Mouse (Mus musculus): Measurements from ENCODE around the gene Atp8b5. TPM values are rescaled to one million over a fixed set of nuclear protein-coding genes. Genes with fewer than 3 reads are reported as not detected.

Gene Atp8b5
- polyA plus RNA-seq, 1 experiment = 1.4 TPM

GRCm38 (mm10) chr4:43418450-43418849 is 151.5 kb downstream of the Atp8b5 start:
- Histone ChIP-seq H3K27ac (ENCODE audit: insufficient read depth, low read length) (no peak overlapping the region), H3K4me3 (replicated peaks; ENCODE audit: insufficient read depth, low read depth, low read length) (no peak overlapping the region), H3K4me1 (ENCODE audit: control insufficient read depth, insufficient read depth, low read length) (no peaks in the 10 kb centered on the region), H3K27me3 (ENCODE audit: control insufficient read depth, insufficient read depth, low read length) (no peaks in the 10 kb centered on the region)
- WGBS = 64% methylated on average over 4 of the region's 4 CpGs
- TF ChIP-seq CTCF (IDR thresholded peaks at IDR 0.05; ENCODE audit: borderline replicate concordance, insufficient read depth, low read depth, low read length) (no peak), POLR2A (IDR thresholded peaks at IDR 0.05; ENCODE audit: borderline replicate concordance, insufficient read depth, low read length) (no peak)
- DNase-seq = no peak

- TF ChIP-seq POLR2A (IDR thresholded peaks at IDR 0.05; ENCODE audit: borderline replicate concordance, insufficient read depth, low read length) = no peak
- no peak for TF ChIP-seq CTCF (IDR thresholded peaks at IDR 0.05; ENCODE audit: borderline replicate concordance, insufficient read depth, low read depth, low read length)
- H3K27me3 ChIP-seq (ENCODE audit: control insufficient read depth, insufficient read depth, low read length) = no peaks in the 10 kb centered on the region
- no peak for DNase-seq
- H3K4me3 ChIP-seq (replicated peaks; ENCODE audit: insufficient read depth, low read depth, low read length) = no peak overlapping the region
- no peak overlapping the region for H3K27ac ChIP-seq (ENCODE audit: insufficient read depth, low read length)
- H3K4me1 ChIP-seq (ENCODE audit: control insufficient read depth, insufficient read depth, low read length) = no peaks in the 10 kb centered on the region
- 41% methylated on average over 15 of the region's 15 CpGs for whole genome bisulfite sequencing
Observed at GRCm38 (mm10) chr4:43418973-43419656, 152.2 kb downstream of the Atp8b5 start.

DNA sequence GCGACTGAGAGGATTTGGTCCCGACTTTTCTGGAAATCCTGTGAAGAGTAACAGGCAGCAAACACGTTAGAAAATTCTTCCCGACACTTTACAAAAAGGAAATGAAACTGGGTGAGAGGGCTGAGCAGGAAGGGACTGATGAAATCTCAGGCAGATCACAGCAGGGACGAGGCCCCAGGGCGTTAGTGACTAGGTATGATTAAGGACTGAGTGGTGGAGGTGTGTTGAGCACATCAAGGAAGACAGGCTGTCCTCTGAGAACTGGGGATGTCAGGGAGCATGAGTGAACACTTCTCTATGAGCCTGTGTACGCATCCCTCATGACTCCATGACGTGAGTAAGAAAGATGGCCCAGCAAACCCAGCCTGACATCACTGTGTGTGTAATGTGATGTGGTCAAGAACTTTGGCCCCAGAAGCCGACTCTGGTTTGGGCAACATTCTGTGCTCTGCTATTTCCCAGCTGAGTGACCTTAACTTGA is 152.9 kb downstream of the Atp8b5 start:
- H3K4me1 ChIP-seq (ENCODE audit: control insufficient read depth, insufficient read depth, low read length) = no peaks in the 10 kb centered on the region
- no peak overlapping the region for H3K27ac ChIP-seq (ENCODE audit: insufficient read depth, low read length)
- 74% methylated on average over 9 of the region's 9 CpGs for WGBS
- TF ChIP-seq CTCF (IDR thresholded peaks at IDR 0.05; ENCODE audit: borderline replicate concordance, insufficient read depth, low read depth, low read length) (no peak), POLR2A (IDR thresholded peaks at IDR 0.05; ENCODE audit: borderline replicate concordance, insufficient read depth, low read length) (no peak)
- no peak for DNase-seq
- no peak overlapping the region for H3K4me3 ChIP-seq (replicated peaks; ENCODE audit: insufficient read depth, low read depth, low read length)
- H3K27me3 ChIP-seq (ENCODE audit: control insufficient read depth, insufficient read depth, low read length) = no peaks in the 10 kb centered on the region

DNA sequence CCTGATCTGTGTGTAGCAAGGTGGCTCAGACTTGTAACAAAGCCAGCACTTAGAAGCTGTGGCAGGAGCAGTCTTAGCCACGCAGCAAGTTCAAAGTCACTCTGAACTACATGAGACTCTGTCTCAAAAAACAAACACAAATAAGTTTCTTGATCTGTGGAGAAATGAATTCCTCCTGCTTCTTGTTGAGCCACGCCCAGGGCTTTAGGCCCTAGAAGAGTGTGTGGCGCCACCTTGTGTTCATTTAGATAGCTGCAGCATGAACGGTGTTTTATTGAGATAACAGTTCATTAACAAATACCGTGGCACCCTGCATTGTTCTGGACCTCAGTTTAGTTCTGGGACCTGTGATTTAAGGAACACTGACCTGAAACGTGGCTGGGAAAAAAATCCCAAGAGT is 153.3 kb downstream of the Atp8b5 start:
- Histone ChIP-seq H3K27ac (ENCODE audit: insufficient read depth, low read length) (no peak overlapping the region), H3K4me3 (replicated peaks; ENCODE audit: insufficient read depth, low read depth, low read length) (no peak overlapping the region), H3K4me1 (ENCODE audit: control insufficient read depth, insufficient read depth, low read length) (no peaks in the 10 kb centered on the region), H3K27me3 (ENCODE audit: control insufficient read depth, insufficient read depth, low read length) (no peaks in the 10 kb centered on the region)
- 3% methylated on average over 6 of the region's 6 CpGs for WGBS
- no peak for TF ChIP-seq POLR2A (IDR thresholded peaks at IDR 0.05; ENCODE audit: borderline replicate concordance, insufficient read depth, low read length)
- TF ChIP-seq CTCF (IDR thresholded peaks at IDR 0.05; ENCODE audit: borderline replicate concordance, insufficient read depth, low read depth, low read length) = peak; percentile 79
- DNase-seq = peak; percentile 72 to 78

- no peaks in the 10 kb centered on the region; the same call in 1 of the 2 replicates for H3K4me1 ChIP-seq (ENCODE audit: control insufficient read depth, insufficient read depth, low read length)
- TF ChIP-seq POLR2A (IDR thresholded peaks at IDR 0.05; ENCODE audit: borderline replicate concordance, insufficient read depth, low read length) = no peak
- TF ChIP-seq CTCF (IDR thresholded peaks at IDR 0.05; ENCODE audit: borderline replicate concordance, insufficient read depth, low read depth, low read length) = no peak
- H3K4me3 ChIP-seq (replicated peaks; ENCODE audit: insufficient read depth, low read depth, low read length) = no peak overlapping the region
- DNase-seq = no peak
- H3K27me3 ChIP-seq (ENCODE audit: control insufficient read depth, insufficient read depth, low read length) = no peaks in the 10 kb centered on the region
- no peak overlapping the region for H3K27ac ChIP-seq (ENCODE audit: insufficient read depth, low read length)
- 79% methylated on average over 28 of the region's 28 CpGs for WGBS
Observed at GRCm38 (mm10) chr4:43421632-43422240, 154.8 kb downstream of the Atp8b5 start.

Other genes starting within 250 kb of the Atp8b5 start
- gene Pigo, start 241.3 kb upstream of the Atp8b5 start, polyA plus RNA-seq (2012; rRNA removed) = 35.8 and 35.9 TPM in 2 replicates
- 138 and 142 TPM in 2 replicates for gene Stoml2, start 235.4 kb upstream of the Atp8b5 start, polyA plus RNA-seq (2012; rRNA removed)
- gene Fam214b, start 220.9 kb upstream of the Atp8b5 start, polyA plus RNA-seq (2012; rRNA removed) = 29.9 and 32.5 TPM in 2 replicates
- gene Unc13b, start 208.2 kb upstream of the Atp8b5 start, polyA plus RNA-seq (2012; rRNA removed) = 12.8 and 14.5 TPM in 2 replicates
- gene Rusc2, start 114.8 kb downstream of the Atp8b5 start, polyA plus RNA-seq (2012; rRNA removed) = 63.0 and 65.8 TPM in 2 replicates
- 0.87 and 2.0 TPM in 2 replicates for gene Fam166b, start 162.0 kb downstream of the Atp8b5 start, polyA plus RNA-seq (2012; rRNA removed)
- 51.2 and 56.3 TPM in 2 replicates for gene Tesk1, start 174.8 kb downstream of the Atp8b5 start, polyA plus RNA-seq (2012; rRNA removed)
- gene Cd72, start 187.5 kb downstream of the Atp8b5 start, polyA plus RNA-seq (2012; rRNA removed) = 0.74 and 0.84 TPM in 2 replicates
- gene Sit1, start 216.6 kb downstream of the Atp8b5 start, polyA plus RNA-seq (2012; rRNA removed) = not detected in 2 replicates
- 133 and 137 TPM in 2 replicates for gene Ccdc107, start 225.7 kb downstream of the Atp8b5 start, polyA plus RNA-seq (2012; rRNA removed)
- gene Arhgef39, start 232.5 kb downstream of the Atp8b5 start, polyA plus RNA-seq (2012; rRNA removed) = 2.8 and 3.2 TPM in 2 replicates
- 15.8 and 17.7 TPM in 2 replicates for gene Car9, start 239.8 kb downstream of the Atp8b5 start, polyA plus RNA-seq (2012; rRNA removed)

All from cerebellum, adult 2 months (tissue).